Mouse (Mus musculus) heart, postnatal 14 days (tissue): ENCODE results near the gene A3galt2. TPM values are rescaled to one million over a fixed set of nuclear protein-coding genes. Genes with fewer than 3 reads are reported as not detected.

Source experiments
- DNase-seq, 2 experiments: peaks; one replicate each; pipeline ENCODE4 v3.0.0; 2021 to 2022
- intact Hi-C: fragments of 180-260 bp; cut with DNase I; formaldehyde crosslinking; loops from one replicate; pipeline ENCODE4 v1.15.1; 2025
- total RNA-seq, 2 experiments: library from RNA; stranded (reverse); gene quantifications; 2 replicates each; pipeline ENCODE4 v1.2.3; 2021

The A3galt2 gene
- total RNA-seq, 2 experiments from 2014 or later: 0.20 to 0.33 TPM

DNA sequence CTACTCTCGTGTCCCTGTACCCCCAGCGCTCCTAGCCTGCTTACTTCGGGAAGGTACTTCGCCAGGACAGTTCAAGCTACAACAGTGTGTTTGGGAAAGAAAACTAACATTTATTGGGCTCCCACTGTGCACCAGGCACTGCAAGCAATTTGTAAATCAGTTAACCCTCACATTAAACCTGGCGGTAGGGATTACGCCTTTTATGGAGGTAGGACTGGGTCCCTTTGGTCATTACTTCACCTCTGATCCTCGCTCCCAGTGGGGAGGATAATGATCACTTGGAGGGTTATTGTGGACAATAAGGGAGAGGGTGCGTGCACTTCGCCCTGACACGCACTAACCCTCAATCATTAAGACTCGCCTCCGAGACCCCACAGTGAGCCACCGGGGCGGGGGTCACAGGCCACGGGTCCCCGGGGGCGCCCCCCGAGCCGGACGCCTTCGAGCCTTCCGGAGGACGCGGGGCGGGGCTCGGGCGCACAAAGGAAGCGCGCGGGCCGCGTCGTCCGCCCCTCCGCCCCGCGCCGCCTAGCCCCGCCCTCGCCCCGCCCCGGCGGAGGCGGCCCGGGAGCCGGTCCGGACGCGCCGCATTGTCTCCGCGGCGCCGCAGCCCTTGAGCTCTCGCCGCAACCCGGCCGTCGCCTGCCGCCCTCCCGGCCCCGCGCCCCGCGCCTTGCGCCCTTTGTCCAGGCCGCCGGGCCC lies 28.0 kb upstream of the A3galt2 start:
- intact Hi-C loops: no loop called here

GRCm38 (mm10) chr4:128727721-128728430 lies 27.3 kb upstream of the A3galt2 start:
- intact Hi-C loops: no loop called here
- DNase-seq: peak; percentile 65 to 78

More for the DNA sequence above, 28.0 kb upstream of the A3galt2 start:
- peak; percentile 92 to 95 for DNase-seq

GRCm38 (mm10) chr4:128728431-128728851 lies 26.7 kb upstream of the A3galt2 start:
- DNase-seq: no peak
- intact Hi-C loops: no loop called here

- intact Hi-C loops: no loop called here
- no peak for DNase-seq
Measured at GRCm38 (mm10) chr4:128729033-128729708, 26.0 kb upstream of the A3galt2 start.

DNA sequence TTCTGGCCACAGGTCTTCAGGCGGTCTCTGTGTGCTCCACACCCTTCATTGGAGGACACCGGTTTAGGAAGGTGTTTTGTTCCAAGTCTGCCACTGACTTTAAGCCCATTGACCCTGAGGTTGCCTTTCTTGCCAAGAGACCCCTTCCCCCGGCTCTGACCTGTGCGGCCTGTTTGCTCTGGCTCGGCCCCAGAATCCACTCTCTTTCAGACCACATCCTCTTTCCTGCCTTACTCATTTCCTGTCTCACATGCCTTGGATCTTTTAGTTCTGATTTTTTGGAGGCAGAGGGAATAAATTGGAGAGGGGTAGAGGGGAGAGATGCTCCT lies 25.5 kb upstream of the A3galt2 start:
- intact Hi-C loops: no loop called here
- DNase-seq: peak; percentile 36 to 44

- intact Hi-C loops: no loop called here
- DNase-seq: no peak
Measured at GRCm38 (mm10) chr4:128730271-128730670, 24.9 kb upstream of the A3galt2 start.

- DNase-seq: no peak
- intact Hi-C loops: no loop called here
Measured at GRCm38 (mm10) chr4:128732794-128733193, 22.4 kb upstream of the A3galt2 start.

DNA sequence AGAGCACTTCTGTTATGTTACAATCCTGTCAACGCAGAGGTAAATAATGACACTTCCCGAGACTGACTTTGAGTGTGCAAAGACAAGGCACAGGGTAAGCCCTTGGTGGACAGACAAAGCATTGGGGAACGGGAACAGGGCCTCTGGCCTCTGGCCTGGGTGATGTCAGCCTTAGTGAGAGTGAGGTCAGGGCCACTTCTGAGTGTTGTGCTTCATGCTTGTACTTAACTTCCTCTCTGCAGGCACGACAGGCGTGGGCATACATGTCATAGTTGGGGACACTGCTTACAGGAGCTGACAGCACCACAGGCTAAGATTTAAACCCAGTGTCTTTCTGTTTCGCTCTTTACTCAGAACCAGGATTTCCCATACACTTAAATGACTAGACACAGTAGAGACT lies 21.7 kb upstream of the A3galt2 start:
- intact Hi-C loops: no loop called here
- DNase-seq: peak in 1 of 2 experiments; percentile 51

GRCm38 (mm10) chr4:128734217-128734616 lies 20.9 kb upstream of the A3galt2 start:
- DNase-seq: peak; percentile 77 to 84
- intact Hi-C loops: no loop called here

DNA sequence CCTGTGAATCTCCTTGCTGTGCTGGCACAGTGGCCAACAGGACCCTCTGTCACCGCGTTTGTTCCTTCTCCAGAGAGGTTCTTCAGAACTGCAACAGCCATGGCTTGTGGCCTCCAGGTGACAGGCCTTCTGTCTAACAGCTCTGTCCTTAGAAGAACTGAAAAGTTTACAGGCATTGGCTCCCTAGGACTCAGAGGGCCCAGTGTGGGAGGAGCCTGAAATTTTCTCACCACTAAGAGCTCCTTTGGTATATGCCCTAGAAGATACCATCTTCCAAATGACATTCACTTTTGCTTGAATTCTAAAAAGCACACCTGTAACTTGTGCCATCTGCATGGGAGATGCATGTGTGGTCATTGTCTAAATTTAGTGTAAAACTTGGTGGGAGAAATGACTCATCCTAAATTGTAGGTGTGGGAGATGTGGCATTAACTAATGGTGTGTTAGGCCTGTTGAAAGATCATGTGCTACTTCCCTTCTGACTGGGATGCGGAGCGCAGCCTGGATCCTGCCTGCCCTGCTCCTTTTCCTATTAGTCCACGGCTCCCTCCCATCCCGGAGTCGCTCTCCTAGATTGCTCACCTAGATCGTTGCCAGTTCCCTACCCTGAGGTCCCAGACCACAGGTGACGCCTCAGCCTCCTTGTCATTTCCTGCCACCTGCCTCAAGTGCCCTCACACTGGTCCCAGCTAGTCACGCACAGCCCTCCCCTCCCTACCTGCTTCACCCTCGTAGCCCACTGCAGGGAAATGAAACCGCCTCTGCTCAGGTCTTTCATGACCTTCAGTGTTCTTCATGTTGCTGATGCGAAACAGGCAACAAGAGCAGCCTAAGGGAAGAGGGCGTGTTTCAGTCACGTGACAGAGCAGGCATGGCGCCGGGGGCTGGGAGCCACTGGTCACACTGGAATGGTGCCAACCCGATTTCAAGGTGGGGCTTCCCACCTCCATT lies 20.2 kb upstream of the A3galt2 start:
- intact Hi-C loops: no loop called here

GRCm38 (mm10) chr4:128737137-128737589 lies 18.0 kb upstream of the A3galt2 start:
- intact Hi-C loops: no loop called here
- no peak for DNase-seq

More for the DNA sequence above, 20.2 kb upstream of the A3galt2 start:
- peak; percentile 29 to 38 for DNase-seq

GRCm38 (mm10) chr4:128737825-128738610 lies 17.1 kb upstream of the A3galt2 start:
- DNase-seq: no peak
- intact Hi-C loops: no loop called here

DNA sequence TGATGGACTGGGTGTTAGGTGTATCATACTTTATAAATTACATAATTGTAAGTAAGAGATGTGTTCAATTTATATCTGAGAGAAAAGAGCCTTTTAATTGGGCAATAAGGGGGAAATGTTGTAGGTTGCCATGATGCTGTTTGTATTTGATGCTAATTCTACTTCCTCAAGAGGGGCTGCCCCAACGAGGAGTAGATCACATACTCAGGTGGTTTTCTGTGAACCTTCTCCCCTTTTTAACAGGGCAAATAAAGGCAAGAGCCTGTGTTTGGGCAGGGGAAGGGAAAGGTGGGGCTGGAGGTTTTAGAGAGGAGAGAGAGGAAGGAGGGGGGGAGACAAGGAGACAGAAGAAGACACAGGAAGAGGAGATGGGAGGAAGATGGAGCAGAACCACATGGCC lies 14.3 kb upstream of the A3galt2 start:
- intact Hi-C loops: loop anchor here (10.0 kb wide), 1 partner anchor 314 kb away; the partner anchor contains the start of gene Rnf19b
- DNase-seq: no peak

DNA sequence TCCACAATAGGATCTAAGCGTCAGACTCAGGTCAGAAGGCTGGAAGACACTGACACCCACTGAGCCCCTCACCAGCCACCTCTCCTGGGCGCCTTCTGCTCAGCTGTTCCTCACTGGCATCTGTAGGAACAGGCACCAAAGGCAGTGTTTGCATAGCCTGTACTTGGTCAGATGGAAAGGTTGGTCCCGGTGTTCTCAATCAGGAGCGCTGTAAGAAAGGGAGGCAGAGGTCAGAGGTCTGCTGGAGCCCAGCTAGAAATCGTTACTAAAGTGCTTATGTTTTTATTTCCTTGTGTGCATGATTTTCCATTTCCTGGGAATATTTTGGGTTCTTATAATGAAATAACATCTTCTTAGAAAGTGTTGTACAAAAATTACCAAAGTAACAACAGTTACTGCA lies 13.3 kb upstream of the A3galt2 start:
- intact Hi-C loops: loop anchor here (10.0 kb wide), 1 partner anchor 313 kb away; the partner anchor contains the start of gene Rnf19b
- no peak for DNase-seq

DNA sequence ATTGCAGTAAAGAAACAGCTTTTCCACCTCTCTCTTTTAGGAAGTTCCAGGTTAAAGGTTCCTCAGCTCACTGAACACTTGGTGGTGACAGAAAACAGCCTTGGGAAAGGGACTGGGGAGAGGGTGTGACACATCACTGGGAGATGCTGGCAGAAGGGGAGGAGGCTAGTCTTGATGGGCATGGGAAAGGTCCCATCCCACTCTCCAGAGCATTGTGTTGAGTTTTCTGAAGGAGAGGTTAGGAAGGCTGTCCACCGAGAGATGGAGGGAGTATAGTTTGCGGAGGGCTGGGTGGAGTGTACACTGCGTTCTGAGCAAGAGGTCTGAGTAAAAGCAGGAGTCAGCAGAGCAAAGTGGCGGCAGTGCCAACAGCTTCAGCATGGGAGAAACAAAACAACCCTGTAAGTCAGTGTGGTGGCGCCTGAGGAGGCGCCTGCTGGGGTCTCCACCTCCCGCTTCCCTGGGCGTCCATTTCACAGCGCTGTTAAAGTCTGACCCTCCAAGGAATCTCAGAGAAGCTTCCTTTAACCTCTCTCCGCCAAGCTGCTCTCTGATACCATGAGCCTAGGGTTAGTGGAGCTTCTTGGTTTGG lies 12.7 kb upstream of the A3galt2 start:
- DNase-seq: no peak
- intact Hi-C loops: loop anchor here (10.0 kb wide), 1 partner anchor 312 kb away; the partner anchor contains the start of gene Rnf19b

DNA sequence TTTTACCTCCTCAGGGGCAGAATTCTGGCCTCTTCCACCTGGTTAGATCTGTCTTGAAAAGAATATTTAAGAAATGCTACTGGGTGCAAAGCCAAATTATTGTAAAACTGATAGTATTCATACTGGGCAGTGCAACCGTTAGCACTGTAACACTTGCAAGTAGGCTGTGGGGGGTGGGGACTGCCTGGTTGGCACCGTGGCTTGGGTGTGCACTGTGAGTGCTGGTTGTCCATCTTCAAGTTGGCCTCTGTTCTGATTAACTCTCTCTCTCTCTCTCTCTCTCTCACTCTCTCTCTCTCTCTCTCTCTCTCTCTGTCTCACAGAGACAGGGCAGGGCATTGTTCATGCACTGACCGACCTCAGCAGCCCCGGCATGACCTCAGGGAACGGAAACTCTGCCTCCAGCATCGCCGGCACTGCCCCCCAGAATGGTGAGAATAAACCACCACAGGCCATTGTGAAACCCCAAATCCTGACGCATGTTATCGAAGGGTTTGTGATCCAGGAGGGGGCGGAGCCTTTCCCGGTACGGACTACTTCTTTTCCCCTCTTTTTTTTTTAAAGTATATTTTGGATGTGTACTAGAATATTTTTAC lies 12.0 kb upstream of the A3galt2 start:
- no peak for DNase-seq
- intact Hi-C loops: loop anchor here (10.0 kb wide), 1 partner anchor 312 kb away; the partner anchor contains the start of gene Rnf19b

GRCm38 (mm10) chr4:128745160-128745559 lies 10.0 kb upstream of the A3galt2 start:
- no peak for DNase-seq
- intact Hi-C loops: loop anchor here (10.0 kb wide), 1 partner anchor 310 kb away; the partner anchor contains the start of gene Rnf19b

DNA sequence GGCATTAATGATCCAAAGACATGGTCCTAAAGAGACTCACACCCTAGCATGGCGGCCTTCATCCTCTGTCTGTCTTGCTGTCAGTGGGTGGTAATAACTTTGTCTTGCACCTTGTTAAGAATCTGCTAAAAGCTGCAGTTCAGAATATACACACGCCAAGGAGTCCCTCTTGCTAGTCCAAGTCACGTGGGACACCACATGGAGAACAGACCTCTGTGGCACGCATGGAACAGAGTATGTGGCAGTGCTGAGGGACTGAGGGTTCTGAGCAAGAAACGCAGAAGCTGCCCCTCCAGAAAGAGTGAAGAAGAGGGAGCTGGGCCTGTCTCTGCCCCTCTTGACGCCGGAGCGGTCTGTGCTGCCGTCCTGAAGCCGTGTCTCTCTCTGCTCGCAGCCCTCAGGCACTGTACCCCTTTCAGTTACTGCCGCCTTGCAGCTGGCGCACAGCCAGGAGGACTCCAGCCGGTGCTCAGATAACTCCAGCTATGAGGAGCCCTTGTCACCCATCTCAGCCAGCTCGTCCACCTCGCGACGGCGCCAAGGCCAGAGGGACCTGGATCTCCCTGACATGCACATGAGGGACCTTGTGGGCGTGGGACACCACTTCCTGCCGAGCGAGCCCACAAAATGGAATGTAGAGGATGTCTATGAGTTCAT lies 7.4 kb upstream of the A3galt2 start:
- peak; percentile 47 to 51 for DNase-seq
- intact Hi-C loops: loop anchor here (10.0 kb wide), 1 partner anchor 307 kb away; the partner anchor contains the start of gene Rnf19b
